Mouse (Mus musculus): ENCODE results near the gene Caprin1.

The Caprin1 gene

DNA sequence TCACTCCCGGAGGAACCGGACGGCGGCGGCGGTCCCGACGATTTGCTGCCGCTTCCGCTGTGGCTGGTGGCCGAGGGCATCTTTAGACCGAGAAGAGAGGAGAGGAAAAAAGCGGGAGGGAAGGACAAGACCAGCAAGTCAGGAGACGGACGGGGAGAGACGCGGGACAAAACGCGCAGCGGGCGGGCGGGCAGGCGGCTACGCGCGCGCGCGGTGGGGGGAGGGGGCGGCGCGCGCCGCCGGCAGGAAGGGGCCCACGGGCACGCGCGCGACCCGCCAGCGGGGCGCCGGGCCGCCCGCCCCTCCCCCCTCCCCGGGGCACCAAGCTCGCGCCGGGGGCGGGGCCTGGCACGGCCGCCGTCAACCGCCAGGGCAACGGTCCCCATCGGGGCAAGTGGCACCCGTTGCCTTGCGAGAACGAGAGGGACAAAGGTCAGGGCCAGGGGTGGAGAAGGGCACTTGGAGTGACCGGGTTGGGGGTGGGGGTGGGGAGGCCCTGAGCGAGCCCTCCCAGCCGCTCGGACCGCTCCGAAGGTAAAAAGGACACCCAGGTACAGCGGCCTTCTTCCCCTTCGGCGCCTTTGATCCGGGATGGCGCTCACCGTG is 485 bp downstream of the Caprin1 start:
- peak; percentile 91 for DNase-seq

GRCm38 (mm10) chr2:103796211-103796860 is 1.1 kb downstream of the Caprin1 start:
- DNase-seq, result peak; percentile 70

DNA sequence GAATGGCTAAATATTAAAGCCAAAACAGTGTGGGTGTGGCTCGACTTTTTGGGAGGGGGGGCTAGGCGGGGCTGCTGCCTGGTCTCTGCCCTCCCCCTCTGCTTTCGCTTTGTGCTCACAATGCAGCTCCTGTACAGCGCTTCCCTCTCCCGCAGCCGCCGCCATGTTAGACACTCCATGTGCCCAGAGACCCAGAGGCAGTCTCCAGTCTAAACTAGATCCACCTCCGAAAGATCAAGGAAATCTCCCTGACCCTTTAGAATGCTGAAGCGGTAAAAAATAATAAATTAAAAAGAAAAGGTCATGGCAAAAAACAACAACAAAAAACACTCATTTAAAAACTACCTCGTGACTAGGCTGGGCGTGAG is 1.6 kb downstream of the Caprin1 start:
- DNase-seq, result peak; percentile 80

DNA sequence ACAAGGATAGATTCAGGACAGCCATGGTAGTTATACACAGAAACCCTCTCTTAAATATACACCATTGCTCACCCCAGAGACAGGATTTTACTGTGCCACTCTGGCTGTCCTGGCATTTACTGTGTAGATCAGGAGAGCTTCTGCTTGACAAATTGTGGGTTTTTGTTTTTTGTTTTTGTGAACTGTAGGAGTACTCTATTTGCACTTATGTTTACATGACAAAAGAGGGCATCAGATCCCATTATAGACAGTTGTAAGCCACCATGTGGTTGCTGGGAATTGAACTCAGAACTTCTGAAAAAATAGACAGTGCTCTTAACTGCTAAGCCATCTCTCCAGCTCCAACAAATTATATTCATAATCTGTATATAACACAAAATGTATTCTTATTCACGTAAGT is 5.4 kb downstream of the Caprin1 start:
- no peak for DNase-seq

GRCm38 (mm10) chr2:103785735-103786134 is 11.7 kb downstream of the Caprin1 start:
- DNase-seq, result no peak

- no peak for DNase-seq
These were observed 12.8 kb downstream of the Caprin1 start for GRCm38 (mm10) chr2:103784621-103785020.

GRCm38 (mm10) chr2:103762492-103762891 is 35.0 kb downstream of the Caprin1 start:
- no peak for DNase-seq

DNA sequence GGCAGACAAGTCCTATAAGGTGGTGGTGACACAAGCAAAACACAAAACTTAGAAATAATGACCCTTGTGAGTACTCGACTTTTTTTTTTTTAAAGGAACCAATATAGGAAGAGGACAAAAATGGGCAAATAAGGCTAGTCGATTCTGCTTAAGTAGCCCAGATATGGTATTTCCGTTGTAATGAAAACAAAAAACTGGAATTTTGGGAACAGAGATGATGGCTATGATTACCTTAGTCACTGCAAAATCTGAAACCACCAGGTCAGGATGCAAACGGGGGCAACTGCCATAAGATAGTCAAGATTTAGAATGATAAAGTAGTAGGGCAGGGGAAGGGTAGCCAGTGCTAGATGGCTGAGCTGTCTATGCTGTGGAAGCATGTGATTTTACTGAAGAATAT is 35.5 kb downstream of the Caprin1 start:
- DNase-seq, result no peak

- peak; percentile 99 for DNase-seq
These were observed 36.3 kb downstream of the Caprin1 start, which contains the start of gene Nat10 for GRCm38 (mm10) chr2:103760906-103761716. Gene Nat10, minus strand, starts transcription at chr2:103761270.

- DNase-seq, result no peak
These were observed 37.0 kb downstream of the Caprin1 start for GRCm38 (mm10) chr2:103760421-103760820.

DNA sequence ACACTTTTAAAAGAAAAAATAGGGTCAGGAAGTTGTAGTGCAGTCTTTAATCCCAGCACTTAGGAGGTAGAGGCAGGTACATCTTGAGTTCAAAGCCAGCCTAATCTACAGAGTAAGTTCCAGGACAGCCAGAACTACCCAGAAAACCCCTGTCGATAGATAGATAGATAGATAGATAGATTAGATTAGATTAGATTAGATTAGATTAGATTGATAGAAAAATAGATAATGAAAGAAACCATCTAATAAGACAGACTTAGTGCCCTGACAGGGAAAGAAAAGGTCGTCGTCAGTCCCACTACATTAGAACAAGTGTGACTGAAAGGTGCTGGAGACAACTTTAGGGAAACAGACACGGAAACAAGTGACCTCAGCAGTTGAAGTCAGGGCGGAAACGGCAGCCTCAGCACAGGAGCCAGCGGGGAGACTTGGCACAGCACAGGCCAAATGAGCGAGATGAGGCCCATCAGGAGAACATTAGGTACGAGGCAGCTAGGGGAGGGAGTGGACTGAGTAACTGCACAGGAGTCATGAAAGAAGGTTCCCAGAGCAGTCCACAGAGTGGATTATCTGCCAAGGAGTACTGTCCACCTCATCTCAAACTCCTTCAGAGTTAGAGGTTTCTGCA is 41.9 kb downstream of the Caprin1 start:
- DNase-seq, result no peak

DNA sequence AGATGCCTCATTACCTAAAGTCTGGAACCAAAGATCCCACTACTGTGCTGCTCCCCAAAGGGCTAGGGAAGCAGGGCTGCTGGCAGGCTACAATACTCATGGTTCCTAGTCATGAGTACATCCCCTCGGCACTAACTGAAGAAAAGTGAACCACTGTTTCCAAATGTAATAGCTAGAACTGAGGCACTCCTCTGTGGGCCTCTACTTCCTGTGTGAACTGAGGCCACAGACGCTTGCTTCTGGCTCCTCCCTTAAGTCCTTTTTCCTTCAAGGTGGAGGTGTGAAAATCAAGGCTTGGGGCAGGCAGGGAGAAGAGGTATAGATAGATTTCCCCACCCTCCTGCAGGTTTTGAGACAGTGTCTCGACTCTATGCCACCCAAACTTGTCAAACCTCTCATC is 42.8 kb downstream of the Caprin1 start:
- no peak for DNase-seq

- DNase-seq, result no peak
These were observed 45.7 kb downstream of the Caprin1 start for GRCm38 (mm10) chr2:103751771-103752170.

DNA sequence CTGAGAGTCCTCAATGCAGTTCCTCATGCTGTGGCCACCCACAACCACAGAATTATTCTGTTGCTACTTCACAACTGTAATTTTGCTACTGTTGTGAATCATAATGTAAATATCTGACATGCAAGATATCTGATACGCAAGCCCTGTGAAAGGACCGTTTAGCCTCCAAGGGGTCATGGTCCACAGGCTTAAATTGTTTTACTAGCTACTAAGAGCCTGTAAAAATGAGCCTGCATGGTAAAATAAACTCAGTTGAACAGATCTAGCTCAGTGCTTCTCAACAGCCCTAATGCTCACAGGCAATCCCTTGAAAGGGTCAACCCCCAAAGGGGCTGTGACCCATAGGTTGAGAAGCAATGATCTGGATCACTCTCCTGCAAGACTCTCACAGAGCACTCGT is 48.4 kb downstream of the Caprin1 start:
- DNase-seq, result no peak

DNA sequence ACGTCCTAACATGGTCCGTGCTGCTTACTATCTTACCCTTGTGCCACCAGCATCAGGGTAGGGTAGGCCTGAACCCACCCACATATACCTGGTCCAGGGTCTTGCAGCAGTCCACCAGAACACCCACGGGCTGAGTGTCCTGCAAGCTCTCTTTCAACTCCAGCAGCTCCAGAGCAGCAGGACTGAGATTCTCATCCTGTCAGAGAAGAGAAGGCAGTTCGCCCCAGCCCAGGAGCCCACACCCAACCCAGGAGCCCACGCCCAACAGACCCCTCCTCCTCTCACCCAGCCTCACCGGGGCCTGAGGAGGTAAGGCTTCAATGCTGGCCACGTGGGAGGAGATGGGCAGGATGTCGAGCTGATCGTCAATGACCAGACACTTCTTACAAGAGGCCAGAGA is 49.6 kb downstream of the Caprin1 start:
- DNase-seq, result no peak

- DNase-seq, result no peak
These were observed 50.7 kb downstream of the Caprin1 start for GRCm38 (mm10) chr2:103746761-103747160.

- no peak for DNase-seq
These were observed 51.4 kb downstream of the Caprin1 start for GRCm38 (mm10) chr2:103746096-103746495.

- DNase-seq, result no peak
These were observed 52.0 kb downstream of the Caprin1 start for GRCm38 (mm10) chr2:103745481-103745880.

DNA sequence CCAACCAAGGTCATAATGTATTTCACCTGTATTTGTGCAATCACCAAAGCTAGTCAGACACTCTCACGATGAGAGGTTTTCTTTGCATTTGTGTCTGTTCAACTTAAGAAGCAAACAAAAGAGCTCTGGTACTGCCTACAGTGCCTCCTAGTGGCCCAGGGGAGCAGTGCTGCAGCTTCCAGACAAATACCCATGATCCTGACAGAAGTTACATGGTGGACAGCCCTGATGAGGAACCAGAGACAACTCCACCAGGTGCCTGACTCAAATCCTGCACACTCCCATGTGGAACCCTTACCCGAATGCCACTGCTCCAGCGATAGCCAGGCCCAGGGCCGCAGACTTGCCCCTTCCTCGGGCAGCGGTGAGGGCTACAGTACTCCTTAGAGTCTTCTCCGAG is 53.5 kb downstream of the Caprin1 start:
- DNase-seq, result peak; percentile 64

GRCm38 (mm10) chr2:103743536-103743935 is 53.9 kb downstream of the Caprin1 start:
- peak; percentile 19 for DNase-seq

- no peak for DNase-seq
These were observed 54.6 kb downstream of the Caprin1 start for GRCm38 (mm10) chr2:103742821-103743220.

DNA sequence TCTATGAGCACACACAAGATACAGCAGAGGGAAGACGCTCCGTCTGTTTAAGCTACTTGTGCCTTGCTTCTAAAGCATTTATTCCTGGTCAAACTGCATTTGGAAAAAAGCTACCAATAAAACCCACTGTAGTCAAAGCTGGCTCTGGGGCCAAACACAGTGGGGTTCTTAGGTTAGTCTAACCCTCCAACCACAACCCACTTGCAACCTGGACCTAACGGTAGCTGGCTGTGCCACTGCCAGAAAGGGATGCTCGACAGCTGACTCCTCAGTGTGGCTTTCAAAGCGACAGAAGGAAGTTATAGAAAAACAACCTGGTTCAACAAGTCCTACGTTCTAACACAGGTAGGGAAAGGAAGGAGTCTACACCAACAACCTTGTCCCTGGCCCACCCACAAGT is 66.0 kb downstream of the Caprin1 start:
- DNase-seq, result no peak

DNA sequence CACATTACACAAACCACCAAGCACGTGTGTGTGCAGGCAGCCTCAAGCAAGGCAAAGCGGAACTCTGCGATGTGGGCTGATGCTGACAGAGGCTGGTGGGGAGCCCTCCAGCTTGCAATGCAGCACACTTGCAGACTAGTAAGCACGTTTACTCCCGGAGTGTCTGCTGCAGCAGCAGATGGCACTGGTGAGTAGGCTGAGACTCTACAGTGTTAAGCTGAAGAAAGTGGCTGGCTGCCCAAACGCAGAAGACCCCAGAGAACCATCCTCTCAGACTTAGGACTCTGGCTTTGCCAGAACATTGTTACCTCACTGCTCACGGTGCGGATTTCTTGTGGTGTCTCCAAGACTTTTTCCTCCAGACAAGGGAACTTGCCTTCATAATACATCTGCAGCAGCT is 66.5 kb downstream of the Caprin1 start:
- DNase-seq, result no peak
